Mouse (Mus musculus) small intestine, adult 2 months (tissue): ENCODE measurements around the gene Atad1.

Source experiments
- CTCF ChIP-seq: fragments of 200-500 bp; IDR thresholded peaks from 2 replicates; pipeline ENCODE4 v1.5.1; 2012; ENCODE audit warnings: low read depth, mild to moderate bottlenecking, control low read depth, inconsistent platforms, low read length, moderate library complexity, mixed read lengths; ENCODE audit not compliant: insufficient replicate concordance, insufficient read length; ENCODE audit errors: extremely low read depth
- POLR2A ChIP-seq: fragments of 200-500 bp; IDR thresholded peaks from 2 replicates; pipeline ENCODE4 v1.6.1; 2012; ENCODE audit warnings: low read depth, mild to moderate bottlenecking, control low read depth, inconsistent platforms, low read length, moderate library complexity

GRCm38 (mm10) chr19:32710288-32710687 lies 29.3 kb downstream of the Atad1 start:
- TF ChIP-seq POLR2A = no peak
- no peak for TF ChIP-seq CTCF
